Mouse (Mus musculus): ENCODE results near the gene Apol7a.
"Not testable (repeated sequence)": the region's sequence is repeated elsewhere in the genome, so short reads cannot be mapped to it uniquely, and the experiment has no call there.

Gene Apol7a

GRCm38 (mm10) chr15:77399027-77399426, at the start of gene Apol7a:
TSS of gene Apol7a (minus strand) at chr15:77399110.
- ATAC-seq (ENCODE audit: low TSS enrichment) = peak; percentile 42; the same call in 1 of the 2 replicates

DNA sequence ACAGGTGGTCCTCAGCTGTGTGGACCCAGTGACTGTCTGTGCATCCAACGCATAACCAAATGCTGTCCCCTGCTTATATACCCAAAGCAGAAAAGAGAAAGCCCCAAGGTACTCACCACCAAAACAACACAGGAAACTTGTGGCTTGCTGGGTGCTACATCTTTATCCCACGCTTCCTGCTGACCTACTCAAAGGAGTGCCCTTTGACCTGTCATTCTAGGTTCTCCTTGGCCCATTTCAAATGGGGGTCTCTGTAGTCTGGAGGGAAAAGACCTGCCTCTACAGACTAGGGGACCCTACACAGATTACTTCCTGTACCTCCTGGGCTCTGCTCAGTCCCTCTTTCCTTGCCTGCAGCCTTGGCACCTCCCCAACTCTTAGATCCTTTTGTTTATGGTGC, 48.5 kb upstream of the Apol7a start, which contains the start of gene Apol7b:
Apol7b (minus strand) TSS at position 101 of the 400 bp plus-strand sequence.
- not testable (repeated sequence) for ATAC-seq (ENCODE audit: low TSS enrichment)

GRCm38 (mm10) chr15:77445668-77446067, 46.8 kb upstream of the Apol7a start:
- ATAC-seq (ENCODE audit: low TSS enrichment) = not testable (repeated sequence)

- peak; percentile 89 for ATAC-seq (ENCODE audit: low TSS enrichment)
Observed at GRCm38 (mm10) chr15:77444746-77445145, 45.8 kb upstream of the Apol7a start.

GRCm38 (mm10) chr15:77428690-77429448, 30.0 kb upstream of the Apol7a start:
- peak; percentile 52; the same call in 1 of the 2 replicates for ATAC-seq (ENCODE audit: low TSS enrichment)

DNA sequence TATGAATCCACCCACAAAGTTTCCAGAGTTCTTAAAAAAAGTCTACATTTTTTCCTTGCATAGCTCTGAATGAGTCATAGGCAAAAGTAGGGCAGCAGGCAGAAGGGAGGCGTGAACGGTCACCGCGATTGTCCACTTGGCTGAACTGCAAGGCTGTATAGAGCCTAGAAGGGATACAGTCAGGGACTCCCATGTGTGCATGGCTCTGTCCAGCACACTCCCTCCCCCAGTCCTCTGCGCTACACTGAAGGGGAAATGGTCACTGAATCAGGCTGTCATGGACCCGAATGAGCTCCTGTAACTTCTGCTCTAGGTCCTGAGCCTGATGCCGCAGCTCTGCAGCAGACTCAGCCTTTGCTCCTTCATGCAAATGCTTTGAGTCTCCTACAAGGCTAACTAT, 24.0 kb upstream of the Apol7a start:
- peak; percentile 92 for ATAC-seq (ENCODE audit: low TSS enrichment)

DNA sequence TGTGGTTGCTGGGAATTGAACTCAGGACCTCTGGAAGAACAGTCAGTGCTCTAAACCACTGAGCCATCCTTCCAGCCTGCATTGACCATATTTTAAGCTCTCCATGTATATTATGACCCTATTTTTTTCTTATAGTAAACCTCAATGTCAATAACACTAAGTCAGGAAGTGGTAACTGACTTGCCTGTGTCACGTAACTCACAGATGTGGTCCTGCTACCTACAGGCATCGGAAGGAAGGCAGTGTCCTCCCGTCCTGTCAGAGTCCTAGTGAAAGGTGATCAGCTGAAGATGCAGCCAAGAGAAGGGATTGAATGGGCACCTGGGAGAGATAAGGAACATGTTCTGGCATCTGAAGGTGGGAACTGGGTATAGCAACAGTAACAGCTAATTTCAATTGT, 20.7 kb upstream of the Apol7a start:
- not testable (repeated sequence) for ATAC-seq (ENCODE audit: low TSS enrichment)

- peak; percentile 85 for ATAC-seq (ENCODE audit: low TSS enrichment)
Observed at GRCm38 (mm10) chr15:77416655-77417333, 17.9 kb upstream of the Apol7a start.

DNA sequence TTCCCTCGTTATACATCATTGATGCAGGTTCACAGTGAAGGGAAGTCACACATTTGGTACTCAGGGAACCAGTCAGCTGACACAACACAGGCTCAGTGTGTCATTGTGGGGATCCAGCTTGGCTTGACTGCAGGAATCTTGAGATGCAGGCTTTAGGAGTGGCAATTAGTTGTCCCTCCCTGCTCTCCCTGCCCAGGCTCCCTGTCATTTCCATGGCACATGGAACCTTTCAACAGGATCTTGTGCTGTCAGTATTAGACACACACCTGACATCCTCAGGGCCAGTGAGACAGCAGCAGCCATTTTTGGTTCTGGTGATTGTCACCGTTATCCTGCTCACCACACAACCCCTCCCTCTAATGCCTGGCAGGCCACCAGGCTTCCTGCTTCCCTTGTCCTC, 16.7 kb upstream of the Apol7a start:
- ATAC-seq (ENCODE audit: low TSS enrichment) = not testable (repeated sequence)

- not testable (repeated sequence) for ATAC-seq (ENCODE audit: low TSS enrichment)
Observed at GRCm38 (mm10) chr15:77412695-77413094, 13.8 kb upstream of the Apol7a start.

- ATAC-seq (ENCODE audit: low TSS enrichment) = not testable (repeated sequence)
Observed at GRCm38 (mm10) chr15:77411035-77411434, 12.1 kb upstream of the Apol7a start, which contains the start of gene Apol9a. TSS of gene Apol9a (minus strand) at chr15:77411135.

GRCm38 (mm10) chr15:77406370-77406769, 7.5 kb upstream of the Apol7a start:
- ATAC-seq (ENCODE audit: low TSS enrichment) = not testable (repeated sequence)

DNA sequence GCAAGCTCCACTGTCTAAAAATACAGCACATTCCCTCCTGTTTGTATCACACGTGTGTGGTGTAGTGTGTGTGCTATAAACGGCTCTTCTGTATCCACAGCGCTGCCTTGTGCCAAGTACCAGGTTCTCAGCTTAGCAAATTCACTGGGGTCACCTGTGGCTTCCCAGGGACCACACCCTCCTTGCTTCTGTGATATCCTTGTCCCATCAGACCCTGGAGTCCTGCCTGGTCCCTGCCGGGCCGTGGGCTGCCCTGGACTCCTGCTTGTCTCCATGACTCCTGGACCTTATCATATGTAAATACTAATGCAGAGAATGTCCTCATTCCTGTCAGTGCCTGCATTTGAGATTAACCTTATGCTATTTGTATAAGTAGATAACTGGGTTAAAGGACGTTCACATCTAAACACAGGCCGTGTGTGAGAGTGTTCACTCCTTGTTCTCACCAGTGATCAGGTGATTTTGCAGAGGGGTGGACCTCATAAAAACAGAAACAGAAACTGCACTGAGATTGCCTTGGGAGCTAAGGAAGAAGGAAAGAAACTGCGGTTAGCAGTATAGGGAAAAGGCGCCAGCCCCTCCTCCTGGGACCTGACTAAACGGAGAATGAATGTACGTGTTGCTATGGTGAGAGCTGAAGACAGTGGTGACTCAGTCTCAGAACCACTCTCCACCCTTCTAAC, 1.3 kb downstream of the Apol7a start:
- peak; percentile 85 for ATAC-seq (ENCODE audit: low TSS enrichment)

GRCm38 (mm10) chr15:77393832-77394231, 5.1 kb downstream of the Apol7a start:
- not testable (repeated sequence) for ATAC-seq (ENCODE audit: low TSS enrichment)

DNA sequence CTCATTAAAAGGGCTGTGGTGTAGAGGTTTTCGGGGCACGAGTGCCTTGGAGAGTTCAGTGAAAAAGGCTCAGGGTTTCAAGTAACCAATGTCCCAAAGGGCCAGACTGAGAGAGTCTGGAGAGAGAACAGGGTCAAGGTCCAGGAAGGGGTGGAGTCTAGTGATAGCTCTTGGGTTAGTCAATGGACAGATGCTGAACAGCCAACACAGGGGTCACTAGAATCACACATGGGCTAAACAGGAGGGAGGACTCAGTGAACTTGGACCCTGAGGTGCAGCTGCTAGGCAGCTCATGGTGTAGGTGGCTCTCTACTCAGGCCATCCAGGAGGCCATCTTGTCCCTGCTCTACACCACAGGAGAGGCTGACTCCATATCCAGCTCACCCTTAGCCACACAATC, 11.4 kb downstream of the Apol7a start:
- ATAC-seq (ENCODE audit: low TSS enrichment) = no peak

DNA sequence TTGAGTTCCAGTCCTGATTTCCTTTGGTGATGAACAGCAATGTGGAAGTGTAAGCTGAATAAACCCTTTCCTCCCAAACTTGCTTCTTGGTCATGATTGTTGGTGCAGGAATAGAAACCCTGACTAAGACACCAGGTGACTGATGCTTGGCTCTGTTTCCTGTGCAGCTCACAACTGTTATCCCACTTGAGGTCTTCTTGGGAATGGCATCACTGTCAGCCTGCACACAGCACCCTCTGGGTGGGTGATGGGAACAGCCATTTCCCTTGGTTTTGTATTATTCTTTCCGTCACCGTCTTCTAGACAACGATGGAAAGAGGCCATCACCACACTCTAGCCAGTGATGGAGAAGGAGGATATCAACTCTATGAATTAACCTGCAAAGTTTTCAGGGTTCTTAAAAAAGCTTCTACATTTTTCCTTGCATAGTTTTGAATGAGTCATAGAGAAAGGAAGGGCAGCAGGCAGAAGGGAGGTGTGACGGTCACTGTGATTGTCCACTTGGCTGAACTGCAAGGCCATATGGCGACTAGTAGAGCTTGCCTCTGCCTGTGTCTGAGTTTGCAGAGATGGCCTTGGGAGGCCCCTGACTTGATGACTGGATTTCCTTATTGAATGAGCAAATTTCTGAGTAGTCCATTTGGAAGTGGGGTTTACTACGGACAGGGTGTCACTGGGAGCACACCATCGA, 14.4 kb downstream of the Apol7a start:
- ATAC-seq (ENCODE audit: low TSS enrichment) = no peak

DNA sequence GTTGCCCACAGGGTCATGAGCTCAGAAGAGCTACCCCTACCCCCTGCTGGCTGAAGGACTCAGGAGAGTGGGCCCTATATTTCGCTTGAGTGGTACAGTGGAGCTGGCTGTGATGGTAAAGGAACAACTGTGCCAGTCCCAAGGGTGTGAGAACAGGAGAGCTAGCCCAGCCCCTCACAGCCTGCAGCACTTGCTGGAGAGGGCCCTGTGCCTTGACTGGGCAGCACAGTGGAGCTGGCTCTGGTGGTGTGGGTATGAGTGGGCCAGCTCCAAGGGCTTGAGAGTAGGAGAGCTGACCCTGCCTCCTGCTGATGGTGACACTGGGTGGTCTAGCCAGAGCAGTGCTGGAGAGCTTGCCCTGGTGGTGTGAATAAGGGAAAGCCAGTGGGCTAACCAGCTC, 16.0 kb downstream of the Apol7a start:
- no peak for ATAC-seq (ENCODE audit: low TSS enrichment)

- ATAC-seq (ENCODE audit: low TSS enrichment) = no peak
Observed at GRCm38 (mm10) chr15:77382271-77382850, 16.5 kb downstream of the Apol7a start.

- ATAC-seq (ENCODE audit: low TSS enrichment) = no peak
Observed at GRCm38 (mm10) chr15:77381481-77381880, 17.4 kb downstream of the Apol7a start.

GRCm38 (mm10) chr15:77379921-77380320, 19.0 kb downstream of the Apol7a start:
- no peak; the same call in 1 of the 2 replicates for ATAC-seq (ENCODE audit: low TSS enrichment)

- no peak for ATAC-seq (ENCODE audit: low TSS enrichment)
Observed at GRCm38 (mm10) chr15:77377419-77377818, 21.5 kb downstream of the Apol7a start.

Measured in frontal cortex, adult (tissue).